Mouse (Mus musculus) CH12.LX (cell line): ENCODE measurements around the gene Atf3.

Experiments
- GABPA ChIP-seq: IDR thresholded peaks from 2 replicates; pipeline ENCODE4 v1.6.1; 2012; ENCODE audit warnings: low read depth, low read length, improper control_type of control experiment, inconsistent platforms; ENCODE audit not compliant: insufficient replicate concordance
- MXI1 ChIP-seq: IDR thresholded peaks from 2 replicates; pipeline ENCODE4 v1.6.1; 2011; ENCODE audit warnings: mild to moderate bottlenecking, low read depth, low read length, improper control_type of control experiment
- USF1 ChIP-seq: IDR thresholded peaks from 2 replicates; pipeline ENCODE4 v1.6.1; 2014; ENCODE audit warnings: low read depth, mild to moderate bottlenecking, inconsistent platforms, low read length, improper control_type of control experiment

GRCm38 (mm10) chr1:191124288-191124687 is 93.6 kb downstream of the Atf3 start:
- TF ChIP-seq GABPA (no peak), USF1 (no peak), MXI1 (no peak; the same call in 1 of the 2 replicates)
